Mouse (Mus musculus) layer of hippocampus, postnatal 14 days (tissue): ENCODE data around the gene Mrpl44. TPM values are rescaled to one million over a fixed set of nuclear protein-coding genes. Genes with fewer than 3 reads are reported as not detected.

ENCODE experiments used
- DNase-seq, 2 experiments: peaks; one replicate each; pipeline ENCODE4 v3.0.0; 2021 to 2022; ENCODE audit warnings: low spot score in 2 of 2, mixed read lengths in 1 of 2
- total RNA-seq, 2 experiments: library from RNA; stranded (reverse); gene quantifications; 2 replicates each; pipeline ENCODE4 v1.2.3; 2021

Gene Mrpl44
- total RNA-seq, 2 experiments from 2014 or later = 23.2 to 25.9 TPM

DNA sequence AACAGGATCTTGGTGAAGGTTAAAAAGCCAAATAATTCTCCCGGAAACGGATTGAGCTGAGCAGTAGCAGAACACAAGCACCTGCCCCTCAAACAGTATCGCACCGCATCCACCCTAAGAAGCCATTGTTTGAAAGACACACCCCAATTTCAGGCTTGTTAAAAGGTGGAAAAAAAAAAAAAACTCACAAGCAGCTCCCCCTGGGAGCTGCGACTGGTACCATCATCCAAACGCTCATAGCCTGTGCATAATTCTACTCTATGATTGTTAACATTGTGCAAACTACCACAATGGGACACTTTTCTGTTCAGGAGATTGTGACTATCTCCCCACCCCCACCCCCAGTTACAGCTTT, 13.9 kb upstream of the Mrpl44 start:
- no peak for DNase-seq

DNA sequence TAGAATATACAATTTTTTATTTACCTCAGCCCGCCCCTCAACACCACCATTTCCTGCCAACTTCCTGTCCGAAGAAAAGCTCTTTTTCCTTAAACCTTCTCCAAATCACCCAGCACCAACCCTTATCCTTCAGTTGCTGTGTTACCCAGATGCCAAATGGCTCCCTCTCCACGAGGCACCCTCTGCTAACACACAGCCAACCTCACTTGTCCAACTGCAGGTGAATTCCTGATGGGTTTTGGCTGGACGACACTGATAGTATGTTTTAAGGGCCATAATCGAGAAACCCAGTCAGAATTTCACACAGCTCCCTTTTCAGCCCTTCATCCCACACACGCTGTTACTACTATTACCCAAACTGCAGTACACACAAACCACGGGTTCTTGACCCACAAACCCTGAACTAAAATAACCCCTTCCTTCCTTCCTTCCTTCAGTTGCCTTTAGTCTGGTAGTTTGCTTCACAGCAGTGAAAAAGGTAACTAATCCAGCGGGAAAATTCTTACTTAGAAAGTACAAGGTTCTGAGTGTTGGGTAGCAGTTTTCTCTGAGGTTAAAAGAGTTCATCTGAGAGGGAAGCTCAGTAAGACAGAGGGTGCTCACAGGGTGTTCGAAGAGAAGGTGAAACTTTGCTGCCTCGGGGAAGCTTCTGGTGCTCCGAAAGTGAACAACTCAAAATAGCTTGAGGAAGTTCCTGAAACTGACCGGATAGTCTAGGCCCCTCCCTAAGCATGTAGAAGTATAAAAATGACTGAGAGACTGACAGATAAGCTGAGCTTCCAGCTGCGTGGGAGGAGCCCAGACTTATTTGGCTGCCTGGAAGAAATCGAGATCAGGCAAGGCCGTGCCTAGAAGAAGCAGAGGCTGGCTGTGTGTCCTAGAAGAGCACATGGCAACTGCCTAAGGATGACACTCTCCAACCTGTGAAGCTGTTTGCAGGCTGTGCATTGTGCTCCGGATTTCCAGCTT, 13.3 kb upstream of the Mrpl44 start:
- DNase-seq = no peak

DNA sequence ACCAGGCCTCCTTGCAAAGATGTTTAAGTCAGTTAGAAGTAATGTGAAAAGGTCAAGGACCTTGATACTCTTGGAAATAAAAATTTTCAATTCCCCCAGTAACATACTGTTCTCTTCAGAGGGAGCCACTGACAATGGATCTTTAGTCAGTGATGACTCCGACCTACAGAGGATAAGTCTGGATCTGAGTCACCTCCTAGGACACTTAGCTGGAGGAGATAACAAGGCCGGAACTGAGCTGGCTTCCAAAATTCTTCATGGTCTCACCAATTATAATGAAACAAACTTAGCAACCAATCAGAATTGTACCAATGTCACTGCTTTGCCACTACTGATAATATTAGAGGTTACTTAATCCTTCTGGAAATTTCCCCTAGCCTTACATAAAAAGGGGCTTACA, 11.8 kb upstream of the Mrpl44 start:
- no peak for DNase-seq

DNA sequence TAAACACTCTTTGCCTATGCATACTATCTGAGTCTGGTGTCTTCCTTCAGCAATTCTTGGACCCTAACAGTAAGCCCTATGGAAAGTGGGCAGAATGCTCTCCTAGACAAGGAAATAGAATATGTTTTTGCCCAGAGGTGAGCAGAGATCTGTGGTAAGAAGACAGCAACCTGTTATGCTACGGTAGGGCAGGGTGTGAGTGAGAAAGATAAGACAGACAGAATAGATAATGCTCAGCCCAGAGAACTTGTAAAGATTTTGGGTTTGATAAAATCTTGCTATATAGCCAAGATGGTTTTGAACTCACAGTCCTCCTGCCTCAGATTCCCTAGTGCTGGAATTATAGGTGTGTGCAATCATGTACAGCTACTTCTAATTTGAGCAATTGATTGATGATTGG, 11.3 kb upstream of the Mrpl44 start:
- no peak for DNase-seq

DNA sequence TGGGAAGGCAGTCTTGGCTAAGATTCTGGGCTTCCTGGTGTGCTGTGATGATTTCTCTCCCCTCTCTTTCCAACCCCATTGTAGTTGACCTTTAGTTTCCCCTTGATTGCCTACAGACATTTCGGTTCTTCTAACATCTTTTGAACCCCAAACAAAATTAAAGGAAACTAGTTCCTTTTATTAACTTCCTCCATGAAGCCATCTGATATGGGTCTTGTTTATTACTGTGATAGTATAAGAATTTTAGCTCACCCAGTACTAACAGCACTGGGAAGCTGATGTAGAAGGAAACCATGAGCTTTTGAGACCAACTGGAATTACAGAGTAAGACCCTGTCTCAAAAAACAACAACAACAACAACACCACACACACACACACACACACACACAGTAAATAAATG, 7.6 kb upstream of the Mrpl44 start:
- no peak for DNase-seq

DNA sequence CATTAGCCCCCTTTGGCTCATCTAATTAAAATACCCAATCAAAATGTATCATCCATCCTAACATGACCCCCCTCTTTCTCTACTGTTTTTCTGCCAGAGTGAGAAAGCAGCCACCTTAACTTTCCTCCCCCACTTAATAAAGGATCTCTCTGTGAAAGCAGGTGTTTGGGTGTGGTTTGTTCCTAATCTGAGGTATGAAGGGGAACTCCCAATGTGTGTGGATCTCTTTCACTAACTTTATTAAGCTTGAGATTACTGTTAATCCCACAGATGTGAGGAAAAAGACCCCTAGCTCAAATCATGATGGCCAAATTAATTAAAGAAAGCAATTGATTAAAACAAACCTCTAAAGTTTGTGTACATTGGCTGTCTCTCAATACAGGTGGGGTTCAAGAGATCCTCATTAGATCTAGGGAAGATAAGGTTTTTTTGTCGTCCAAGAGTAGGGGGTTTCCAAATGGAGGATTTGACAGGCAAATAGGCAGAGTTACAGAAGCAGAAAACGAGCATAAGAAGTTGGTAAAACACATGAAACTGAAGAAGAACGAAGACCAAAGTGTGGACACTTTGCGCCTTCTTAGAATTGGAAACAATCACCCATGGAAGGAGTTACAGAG, 1.5 kb upstream of the Mrpl44 start:
- DNase-seq = no peak

- DNase-seq = no peak
Measured at GRCm38 (mm10) chr1:79778011-79778410, 2.2 kb downstream of the Mrpl44 start.

- DNase-seq = no peak
Measured at GRCm38 (mm10) chr1:79782433-79782832, 6.6 kb downstream of the Mrpl44 start.

GRCm38 (mm10) chr1:79786267-79786927, 10.6 kb downstream of the Mrpl44 start:
- peak; percentile 34 to 64 for DNase-seq

- no peak for DNase-seq
Measured at GRCm38 (mm10) chr1:79797084-79797483, 21.3 kb downstream of the Mrpl44 start.

- no peak for DNase-seq
Measured at GRCm38 (mm10) chr1:79802858-79803427, 27.1 kb downstream of the Mrpl44 start.

DNA sequence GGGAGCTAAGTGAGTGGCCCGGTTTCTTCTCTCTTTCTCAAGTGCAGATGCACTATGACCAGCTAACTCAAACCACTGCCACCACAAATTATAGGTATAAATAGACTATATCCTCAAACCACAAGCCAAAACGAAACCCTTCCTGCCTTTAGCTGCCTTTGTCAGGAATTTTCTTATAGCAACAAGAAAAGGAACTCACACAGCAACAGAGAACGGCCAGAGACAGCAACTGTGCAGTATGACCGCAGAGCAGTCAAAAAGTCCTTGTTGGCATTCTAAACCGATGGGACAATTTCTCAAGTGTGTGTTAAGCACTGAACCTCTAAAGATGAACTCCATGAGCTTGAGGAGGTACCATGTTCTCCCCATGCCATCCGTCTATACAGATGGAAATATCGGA, 27.8 kb downstream of the Mrpl44 start:
- no peak for DNase-seq

GRCm38 (mm10) chr1:79806865-79807264, 31.0 kb downstream of the Mrpl44 start:
- DNase-seq = peak in 1 of 2 experiments; percentile 12

DNA sequence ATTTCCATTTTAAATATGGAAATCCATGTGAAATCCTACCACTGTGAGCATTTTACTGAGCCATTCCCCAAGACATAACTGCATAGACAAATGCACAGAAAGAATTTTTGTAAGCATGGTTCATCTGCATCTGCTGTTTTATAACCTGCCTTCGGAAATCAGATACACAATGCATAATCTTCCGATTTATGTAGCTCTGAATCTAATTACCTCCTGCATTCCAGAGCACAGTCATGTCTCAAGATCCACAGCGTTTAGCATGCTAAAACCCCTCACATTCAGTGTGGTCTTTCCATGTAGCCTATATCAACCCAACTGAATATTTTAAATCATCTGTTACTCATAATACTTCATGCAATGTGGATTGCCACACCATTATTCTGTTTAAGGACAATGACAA, 33.6 kb downstream of the Mrpl44 start:
- DNase-seq = no peak

- DNase-seq = no peak
Measured at GRCm38 (mm10) chr1:79815446-79815845, 39.6 kb downstream of the Mrpl44 start.

DNA sequence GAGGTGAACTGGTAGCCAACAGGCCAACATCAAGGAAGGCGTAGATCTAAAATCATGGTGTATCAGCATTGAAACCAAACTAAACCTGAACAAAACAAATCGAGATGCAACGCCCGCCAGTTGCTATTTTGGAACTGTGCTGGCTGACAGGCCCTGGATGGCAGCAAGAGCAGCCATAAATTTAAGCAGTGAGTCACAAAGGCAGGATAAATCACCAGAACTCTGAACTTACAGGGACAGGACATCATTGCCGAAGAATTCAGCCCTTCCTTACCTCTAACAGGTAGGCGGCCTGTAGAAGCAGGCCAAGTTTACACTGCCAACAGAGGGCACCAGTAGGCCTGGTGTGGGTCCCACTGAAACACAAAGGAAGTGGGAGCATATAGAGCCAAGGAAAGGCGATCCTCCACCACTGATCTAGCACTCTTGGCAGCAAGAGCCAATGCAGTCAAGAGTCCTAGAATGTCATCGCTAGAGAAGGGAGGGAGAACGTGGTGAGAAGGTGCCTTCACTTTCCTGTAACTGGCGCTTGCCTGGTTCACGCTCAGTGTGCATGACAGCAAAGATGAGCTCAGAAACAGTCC, 43.6 kb downstream of the Mrpl44 start:
- no peak for DNase-seq

DNA sequence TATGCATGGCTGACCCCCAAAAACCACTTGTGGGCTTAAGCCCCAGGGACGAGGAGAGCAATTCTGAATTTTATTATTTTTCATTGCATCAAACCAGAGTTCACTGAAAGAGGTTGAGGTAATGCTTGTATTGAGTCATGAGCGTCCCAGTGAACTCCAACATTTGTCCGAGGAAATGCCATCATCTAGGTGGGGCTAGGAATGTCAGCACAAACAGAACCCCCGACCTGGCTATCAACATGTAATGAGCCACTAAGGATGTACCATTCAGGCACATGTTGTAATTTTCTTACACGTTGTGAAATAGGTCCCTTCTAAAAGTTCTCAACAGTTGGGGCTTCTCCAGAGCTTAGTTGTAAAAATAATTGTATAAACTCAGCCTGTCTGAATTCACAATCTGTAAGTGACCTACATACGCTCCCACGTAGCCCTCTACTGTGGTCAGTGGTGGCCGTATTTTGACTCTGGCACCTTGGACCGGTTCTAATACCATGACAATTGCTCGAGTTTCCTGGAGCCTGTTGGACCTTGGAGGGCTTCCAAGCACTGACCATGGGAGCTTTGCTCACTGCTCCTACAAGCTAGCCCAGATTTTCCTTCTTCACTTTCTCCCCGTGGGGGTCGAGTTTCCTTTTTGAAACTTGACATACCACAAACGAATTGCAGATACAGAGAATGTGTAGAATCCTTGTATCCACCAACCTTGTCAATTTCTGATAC, 47.1 kb downstream of the Mrpl44 start:
- peak in 1 of 2 experiments; percentile 63 for DNase-seq

DNA sequence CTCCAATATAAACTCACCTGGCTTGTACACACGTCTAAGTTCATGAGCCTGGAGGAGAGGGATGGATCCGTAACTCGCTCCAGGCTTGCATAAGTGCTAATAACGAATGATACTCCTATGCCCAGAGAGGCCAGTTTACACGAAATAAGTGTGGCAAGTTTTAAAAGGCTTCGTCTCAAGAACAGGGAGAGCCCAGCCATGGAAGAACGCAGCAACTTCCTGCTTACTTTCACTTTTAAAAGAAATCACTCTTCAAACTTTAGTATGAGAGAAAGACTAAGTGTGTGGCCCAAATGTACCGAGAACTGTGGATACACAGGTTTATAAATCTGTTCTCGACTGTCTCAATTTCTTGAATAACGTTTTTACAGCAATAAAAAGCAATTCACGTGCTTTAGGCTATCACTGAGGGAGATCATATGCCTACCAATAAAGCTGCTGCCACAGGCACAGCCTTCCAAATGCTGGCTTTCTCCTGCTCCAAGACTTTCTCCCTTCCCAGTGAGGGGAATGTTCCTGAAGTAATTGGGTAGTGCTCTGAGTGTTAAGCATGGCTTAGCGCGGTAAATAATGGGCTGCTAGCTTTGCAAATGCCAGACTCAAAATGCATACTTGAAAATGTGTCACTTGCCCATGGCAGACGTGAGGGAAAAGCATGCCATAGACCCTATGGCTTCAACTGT, 48.3 kb downstream of the Mrpl44 start:
- no peak for DNase-seq
